Mouse (Mus musculus) right cerebral cortex, postnatal 10 days (tissue): ENCODE results near the gene Ptprn.

ENCODE experiments used
- DNase-seq, 2 experiments: peaks; one replicate each; pipeline ENCODE4 v3.0.0; 2021; ENCODE audit warnings: low spot score in 2 of 2

Gene Ptprn

GRCm38 (mm10) chr1:75225473-75225872 lies 38.8 kb downstream of the Ptprn start:
- DNase-seq = no peak

GRCm38 (mm10) chr1:75223532-75223931 lies 40.8 kb downstream of the Ptprn start:
- DNase-seq = no peak

- DNase-seq = no peak
Measured at GRCm38 (mm10) chr1:75222926-75223325, 41.4 kb downstream of the Ptprn start.

GRCm38 (mm10) chr1:75221538-75221937 lies 42.8 kb downstream of the Ptprn start:
- DNase-seq = no peak

GRCm38 (mm10) chr1:75219531-75219930 lies 44.8 kb downstream of the Ptprn start, which contains the start of gene Tuba4a:
Tuba4a (minus strand) TSS chr1:75219865.
- DNase-seq = peak in 1 of 2 experiments; percentile 59

GRCm38 (mm10) chr1:75219078-75219477 lies 45.2 kb downstream of the Ptprn start:
- DNase-seq = peak; percentile 94

- peak; percentile 76 to 82 for DNase-seq
Measured at GRCm38 (mm10) chr1:75218227-75219001, 45.9 kb downstream of the Ptprn start.

GRCm38 (mm10) chr1:75217893-75218226 lies 46.4 kb downstream of the Ptprn start:
- no peak for DNase-seq

- no peak for DNase-seq
Measured at GRCm38 (mm10) chr1:75216797-75217585, 47.3 kb downstream of the Ptprn start.

GRCm38 (mm10) chr1:75215785-75216184 lies 48.5 kb downstream of the Ptprn start:
- DNase-seq = no peak

GRCm38 (mm10) chr1:75214886-75215285 lies 49.4 kb downstream of the Ptprn start:
- DNase-seq = peak; percentile 81 to 85

GRCm38 (mm10) chr1:75214442-75214841 lies 49.9 kb downstream of the Ptprn start:
- DNase-seq = no peak

GRCm38 (mm10) chr1:75213096-75213495 lies 51.2 kb downstream of the Ptprn start:
- DNase-seq = no peak

- DNase-seq = no peak
Measured at GRCm38 (mm10) chr1:75212542-75212941, 51.8 kb downstream of the Ptprn start.

- DNase-seq = no peak
Measured at GRCm38 (mm10) chr1:75211141-75211708, 53.1 kb downstream of the Ptprn start.

GRCm38 (mm10) chr1:75210136-75211087 lies 53.9 kb downstream of the Ptprn start, which contains the start of the genes Glb1l and Stk16:
Glb1l (minus strand) TSS chr1:75210813.
Stk16 (plus strand) TSS chr1:75210838.
- peak; percentile 98 for DNase-seq

GRCm38 (mm10) chr1:75208967-75209678 lies 55.2 kb downstream of the Ptprn start:
- peak in 1 of 2 experiments; percentile 52 for DNase-seq

- DNase-seq = no peak
Measured at GRCm38 (mm10) chr1:75201236-75201635, 63.1 kb downstream of the Ptprn start.
